Mouse (Mus musculus): Measurements from ENCODE around the gene Abcc1.

The Abcc1 gene

GRCm38 (mm10) chr16:14376352-14376751 lies 15.0 kb downstream of the Abcc1 start:
- DNase-seq (ENCODE audit: low read depth, low spot score): no peak

GRCm38 (mm10) chr16:14377321-14377720 lies 16.0 kb downstream of the Abcc1 start:
- no peak for DNase-seq (ENCODE audit: low read depth, low spot score)

GRCm38 (mm10) chr16:14378654-14379053 lies 17.3 kb downstream of the Abcc1 start:
- no peak for DNase-seq (ENCODE audit: low read depth, low spot score)

GRCm38 (mm10) chr16:14379888-14380287 lies 18.5 kb downstream of the Abcc1 start:
- DNase-seq (ENCODE audit: low read depth, low spot score): peak; percentile 65

GRCm38 (mm10) chr16:14381061-14381665 lies 19.8 kb downstream of the Abcc1 start:
- DNase-seq (ENCODE audit: low read depth, low spot score): no peak

GRCm38 (mm10) chr16:14399303-14399702 lies 37.9 kb downstream of the Abcc1 start:
- DNase-seq (ENCODE audit: low read depth, low spot score): no peak

GRCm38 (mm10) chr16:14403507-14403906 lies 42.1 kb downstream of the Abcc1 start:
- no peak for DNase-seq (ENCODE audit: low read depth, low spot score)

- DNase-seq (ENCODE audit: low read depth, low spot score): no peak
Observed at GRCm38 (mm10) chr16:14405636-14406035, 44.3 kb downstream of the Abcc1 start.

- DNase-seq (ENCODE audit: low read depth, low spot score): no peak
Observed at GRCm38 (mm10) chr16:14409124-14409523, 47.8 kb downstream of the Abcc1 start.

- no peak for DNase-seq (ENCODE audit: low read depth, low spot score)
Observed at GRCm38 (mm10) chr16:14409776-14410175, 48.4 kb downstream of the Abcc1 start.

GRCm38 (mm10) chr16:14410611-14411010 lies 49.3 kb downstream of the Abcc1 start:
- DNase-seq (ENCODE audit: low read depth, low spot score): no peak

- DNase-seq (ENCODE audit: low read depth, low spot score): no peak
Observed at GRCm38 (mm10) chr16:14411156-14411555, 49.8 kb downstream of the Abcc1 start.

GRCm38 (mm10) chr16:14412551-14412950 lies 51.2 kb downstream of the Abcc1 start:
- DNase-seq (ENCODE audit: low read depth, low spot score): no peak

GRCm38 (mm10) chr16:14415206-14415605 lies 53.8 kb downstream of the Abcc1 start:
- DNase-seq (ENCODE audit: low read depth, low spot score): no peak

- no peak for DNase-seq (ENCODE audit: low read depth, low spot score)
Observed at GRCm38 (mm10) chr16:14416957-14417618, 55.7 kb downstream of the Abcc1 start.

- DNase-seq (ENCODE audit: low read depth, low spot score): no peak
Observed at GRCm38 (mm10) chr16:14420496-14421132, 59.3 kb downstream of the Abcc1 start.

GRCm38 (mm10) chr16:14422081-14422480 lies 60.7 kb downstream of the Abcc1 start:
- DNase-seq (ENCODE audit: low read depth, low spot score): no peak

GRCm38 (mm10) chr16:14429371-14429770 lies 68.0 kb downstream of the Abcc1 start:
- no peak for DNase-seq (ENCODE audit: low read depth, low spot score)

GRCm38 (mm10) chr16:14432996-14433395 lies 71.6 kb downstream of the Abcc1 start:
- DNase-seq (ENCODE audit: low read depth, low spot score): no peak

GRCm38 (mm10) chr16:14435526-14435925 lies 74.2 kb downstream of the Abcc1 start:
- DNase-seq (ENCODE audit: low read depth, low spot score): no peak

GRCm38 (mm10) chr16:14437446-14437982 lies 76.2 kb downstream of the Abcc1 start:
- DNase-seq (ENCODE audit: low read depth, low spot score): no peak

- no peak for DNase-seq (ENCODE audit: low read depth, low spot score)
Observed at GRCm38 (mm10) chr16:14438561-14438960, 77.2 kb downstream of the Abcc1 start.

- no peak for DNase-seq (ENCODE audit: low read depth, low spot score)
Observed at GRCm38 (mm10) chr16:14439081-14439480, 77.7 kb downstream of the Abcc1 start.
